Mouse (Mus musculus) MEL (cell line): ENCODE results near the gene Eif4b.

Experiments
- CTCF ChIP-seq, 3 experiments: IDR thresholded peaks in 2 of 3; conservative IDR thresholded peaks in 1 of 3; 2 replicates each; pipeline ENCODE4 v1.5.1; 2011 to 2012; ENCODE audit warnings: low read length in 3 of 3, low read depth in 2 of 3, mild to moderate bottlenecking in 2 of 3, improper control_type of control experiment in 1 of 3, inconsistent platforms in 1 of 3, mixed read lengths in 1 of 3, moderate library complexity in 1 of 3; ENCODE audit not compliant: control insufficient read depth in 1 of 3, insufficient read depth in 1 of 3, poor library complexity in 1 of 3, severe bottlenecking in 1 of 3
- ETS1 ChIP-seq: IDR thresholded peaks from 2 replicates; pipeline ENCODE4 v1.6.1; 2012; ENCODE audit warnings: low read depth, mild to moderate bottlenecking, inconsistent platforms, low read length, improper control_type of control experiment, moderate library complexity
- HCFC1 ChIP-seq: IDR thresholded peaks from 2 replicates; pipeline ENCODE4 v1.6.1; 2012; ENCODE audit warnings: low read depth, mild to moderate bottlenecking, inconsistent platforms, low read length, improper control_type of control experiment, moderate library complexity
- JUND ChIP-seq: IDR thresholded peaks from 2 replicates; pipeline ENCODE4 v1.6.1; 2011; ENCODE audit warnings: low read depth, mild to moderate bottlenecking, improper control_type of control experiment, low read length
- MAZ ChIP-seq: IDR thresholded peaks from 2 replicates; pipeline ENCODE4 v1.6.1; 2012; ENCODE audit warnings: low read depth, mild to moderate bottlenecking, inconsistent platforms, low read length, improper control_type of control experiment
- MXI1 ChIP-seq: IDR thresholded peaks from 2 replicates; pipeline ENCODE4 v1.6.1; 2011; ENCODE audit warnings: mild to moderate bottlenecking, low read depth, low read length, improper control_type of control experiment
- NRF1 ChIP-seq: IDR thresholded peaks from 2 replicates; pipeline ENCODE4 v1.6.1; 2014; ENCODE audit warnings: low read depth, mild to moderate bottlenecking, inconsistent platforms, low read length, improper control_type of control experiment, moderate library complexity; ENCODE audit not compliant: poor library complexity, insufficient read depth, severe bottlenecking
- POLR2A ChIP-seq, 2 experiments: IDR thresholded peaks; 2 replicates each; pipeline ENCODE4 v1.6.1; 2011 to 2012; ENCODE audit warnings: low read length in 2 of 2, mild to moderate bottlenecking in 2 of 2, control low read depth in 1 of 2, improper control_type of control experiment in 1 of 2, low read depth in 1 of 2, moderate library complexity in 1 of 2; ENCODE audit not compliant: control insufficient read depth in 1 of 2, insufficient read depth in 1 of 2, poor library complexity in 1 of 2
- RAD21 ChIP-seq: IDR thresholded peaks from 2 replicates; pipeline ENCODE4 v1.6.1; 2011; ENCODE audit warnings: mild to moderate bottlenecking, low read depth, low read length, improper control_type of control experiment
- RCOR1 ChIP-seq: IDR thresholded peaks from 2 replicates; pipeline ENCODE4 v1.6.1; 2012; ENCODE audit warnings: low read depth, mild to moderate bottlenecking, inconsistent platforms, low read length, improper control_type of control experiment
- USF1 ChIP-seq: IDR thresholded peaks from 2 replicates; pipeline ENCODE4 v1.6.1; 2014; ENCODE audit warnings: low read depth, mild to moderate bottlenecking, inconsistent platforms, low read length, improper control_type of control experiment, moderate library complexity

GRCm38 (mm10) chr15:102070476-102071467, 2.8 kb upstream of the Eif4b start:
- TF ChIP-seq MXI1, result peak; percentile 28
- TF ChIP-seq POLR2A (IDR thresholded peaks at IDR 0.05; ENCODE audit: control insufficient read depth in 1 of 2, insufficient read depth in 1 of 2, low read depth in 1 of 2, low read length in 2 of 2, poor library complexity in 1 of 2), result peak; percentile 51 to 95; a peak in 3 of 4 replicates
- TF ChIP-seq HCFC1, result peak; percentile 69
- no peak for TF ChIP-seq CTCF (IDR thresholded peaks at IDR 0.05 in 2 of 3, conservative IDR thresholded peaks at IDR 0.05 in 1 of 3; ENCODE audit: control insufficient read depth in 1 of 3, insufficient read depth in 1 of 3, low read depth in 2 of 3, low read length in 3 of 3, poor library complexity in 1 of 3, severe bottlenecking in 1 of 3)
- TF ChIP-seq MAZ, result no peak
- no peak for TF ChIP-seq USF1
- TF ChIP-seq ETS1, result peak; percentile 42; the same call in 1 of the 2 replicates
- TF ChIP-seq RCOR1, result no peak
- no peak for TF ChIP-seq RAD21
- TF ChIP-seq NRF1, result peak; percentile 11; the same call in 1 of the 2 replicates
- no peak for TF ChIP-seq JUND
